Mouse (Mus musculus) lung, postnatal 0 days (tissue): ENCODE results near the gene Pxmp4. TPM values are rescaled to one million over a fixed set of nuclear protein-coding genes. Genes with fewer than 3 reads are reported as not detected.

Source experiments
- ATAC-seq: fragments of 200-750 bp; cut with Nextera tagmentation; 2 replicates; pipeline ENCODE4 v1.8.0; 2017; ENCODE audit warnings: moderate library complexity
- DNase-seq: peaks from one replicate; pipeline ENCODE4 v3.0.0-alpha.2; 2016; ENCODE audit warnings: low spot score
- H3K27ac ChIP-seq: fragments of 300-500 bp; sonication (generic); 2 replicates; pipeline ENCODE4 v1.5.1; 2014; ENCODE audit warnings: antibody characterized with exemption, mild to moderate bottlenecking, low read length, mixed read lengths
- H3K27me3 ChIP-seq: fragments of 300-500 bp; sonication (generic); replicated peaks from 2 replicates; pipeline ENCODE4 v1.6.1; 2014; ENCODE audit warnings: low read length, mixed read lengths; ENCODE audit not compliant: insufficient read depth
- H3K36me3 ChIP-seq: fragments of 300-500 bp; sonication (generic); 2 replicates; pipeline ENCODE4 v1.6.1; 2014; ENCODE audit warnings: low read length, mixed read lengths; ENCODE audit not compliant: insufficient read depth
- H3K4me1 ChIP-seq: fragments of 300-500 bp; sonication (generic); 2 replicates; pipeline ENCODE4 v1.6.1; 2014; ENCODE audit warnings: antibody characterized with exemption, low read depth, low read length, mixed read lengths; ENCODE audit not compliant: insufficient read depth
- H3K4me2 ChIP-seq: fragments of 300-500 bp; sonication (generic); replicated peaks from 2 replicates; pipeline ENCODE4 v1.6.1; 2014; ENCODE audit warnings: low read depth, mild to moderate bottlenecking, low read length, moderate library complexity, mixed read lengths
- H3K4me3 ChIP-seq: fragments of 300-500 bp; sonication (generic); 2 replicates; pipeline ENCODE4 v1.5.1; 2014; ENCODE audit warnings: low read depth, low read length
- H3K9ac ChIP-seq: fragments of 300-500 bp; sonication (generic); replicated peaks from 2 replicates; pipeline ENCODE4 v1.6.1; 2014; ENCODE audit warnings: low read depth, mild to moderate bottlenecking
- H3K9me3 ChIP-seq: fragments of 300-500 bp; sonication (generic); 2 replicates; pipeline ENCODE4 v1.6.1; 2016; ENCODE audit warnings: low read length, mixed read lengths
- CTCF ChIP-seq: IDR thresholded peaks from 2 replicates; pipeline ENCODE4 v1.5.1; 2016; ENCODE audit warnings: antibody characterized with exemption, mild to moderate bottlenecking
- EP300 ChIP-seq: IDR thresholded peaks from 2 replicates; pipeline ENCODE4 v1.6.1; 2016; ENCODE audit warnings: antibody characterized with exemption, mild to moderate bottlenecking, control low read depth
- WGBS: fragments of 180-500 bp; shearing (Covaris S2); extraction: QIAGEN DNeasy Blood & Tissue Kit; methylation state at CpG from one replicate; pipeline ENCODE4 v1.1.7; 2014; 5-methylcytosine and 5-hydroxymethylcytosine counted together
- polyA plus RNA-seq: library from polyadenylated mRNA; unstranded; fragments of >200 nt; fragmentation: Nextera tagmentation; extraction: Ambion mirVana; gene quantifications from 2 replicates; pipeline ENCODE4 v1.2.1, GENCODE M21; 2015

Pxmp4 gene
- polyA plus RNA-seq, 1 experiment from 2014 or later: 29.0 TPM

- Histone ChIP-seq H3K27me3 (no peaks in the 10 kb centered on the region), H3K4me3 (no peak overlapping the region), H3K4me1 (no peaks in the 10 kb centered on the region), H3K27ac (no peak overlapping the region), H3K36me3 (peaks cover 13% of the 10 kb centered on the region; the same call in 1 of the 2 replicates), H3K9ac (no peak overlapping the region), H3K9me3 (no peaks in the 10 kb centered on the region), H3K4me2 (no peak overlapping the region)
- 65% methylated on average over 2 of the region's 2 CpGs for WGBS
- ATAC-seq (no peak), DNase-seq (no peak)
- TF ChIP-seq CTCF: no peak
- no peak for TF ChIP-seq EP300
Observed at GRCm38 (mm10) chr2:154538310-154538709, 65.2 kb downstream of the Pxmp4 start.

Other genes starting within 250 kb of the Pxmp4 start
- gene Cdk5rap1, start 230.7 kb downstream of the Pxmp4 start, polyA plus RNA-seq: 5.6 and 18.9 TPM in 2 replicates
- 7.7 and 8.0 TPM in 2 replicates for gene Snta1, start 195.6 kb downstream of the Pxmp4 start, polyA plus RNA-seq
- gene Cbfa2t2, start 167.2 kb downstream of the Pxmp4 start, polyA plus RNA-seq: 14.6 and 16.6 TPM in 2 replicates
- 0.89 and 1.3 TPM in 2 replicates for gene 1700003F12Rik, start 56.6 kb downstream of the Pxmp4 start, polyA plus RNA-seq
- gene Actl10, start 51.9 kb downstream of the Pxmp4 start, polyA plus RNA-seq: not detected in 2 replicates
- gene Necab3, start 44.8 kb downstream of the Pxmp4 start, polyA plus RNA-seq: 0.81 and 1.4 TPM in 2 replicates
- gene E2f1, start 33.8 kb downstream of the Pxmp4 start, polyA plus RNA-seq: 5.4 and 7.5 TPM in 2 replicates
- gene Zfp341, start 9.6 kb upstream of the Pxmp4 start, polyA plus RNA-seq: 0.76 and 1.0 TPM in 2 replicates
- 0.40 and 0.61 TPM in 2 replicates for gene 4930519P11Rik, start 9.7 kb upstream of the Pxmp4 start, polyA plus RNA-seq
- gene Chmp4b, start 48.0 kb upstream of the Pxmp4 start, polyA plus RNA-seq: 33.1 and 33.7 TPM in 2 replicates
- not detected in 2 replicates for gene Gm14214, start 166.3 kb upstream of the Pxmp4 start, polyA plus RNA-seq
- 23.7 and 26.3 TPM in 2 replicates for gene Raly, start 187.4 kb upstream of the Pxmp4 start, polyA plus RNA-seq
- gene a, start 187.7 kb upstream of the Pxmp4 start, polyA plus RNA-seq: not detected in 2 replicates